Mouse (Mus musculus): ENCODE data around the gene Ypel1.

Gene Ypel1

GRCm38 (mm10) chr16:17088346-17088745 is 18.9 kb downstream of the Ypel1 start:
- DNase-seq = no peak

DNA sequence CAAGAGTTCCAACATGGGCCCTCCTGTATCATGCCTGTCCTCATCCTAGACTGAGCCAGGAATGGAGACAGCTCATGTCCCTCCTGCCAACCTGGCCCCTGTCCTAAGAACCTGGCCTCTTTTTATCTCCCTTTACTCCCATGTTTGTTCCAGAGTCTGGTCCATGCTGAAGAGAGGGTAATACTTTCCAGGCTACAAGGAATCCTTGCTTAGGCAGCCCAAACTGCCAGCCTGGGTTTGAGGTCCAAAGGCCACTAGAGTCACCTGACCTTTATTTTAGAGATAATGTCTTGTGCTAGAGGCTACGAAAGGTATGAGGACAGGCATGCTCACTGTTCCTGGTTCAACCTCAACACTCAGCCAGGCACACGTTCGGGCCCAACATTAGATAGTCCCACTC is 27.4 kb downstream of the Ypel1 start:
- DNase-seq = no peak

GRCm38 (mm10) chr16:17102630-17103220 is 33.2 kb downstream of the Ypel1 start:
- DNase-seq = peak; percentile 23

- DNase-seq = no peak
Measured at GRCm38 (mm10) chr16:17104600-17104999, 35.1 kb downstream of the Ypel1 start.

DNA sequence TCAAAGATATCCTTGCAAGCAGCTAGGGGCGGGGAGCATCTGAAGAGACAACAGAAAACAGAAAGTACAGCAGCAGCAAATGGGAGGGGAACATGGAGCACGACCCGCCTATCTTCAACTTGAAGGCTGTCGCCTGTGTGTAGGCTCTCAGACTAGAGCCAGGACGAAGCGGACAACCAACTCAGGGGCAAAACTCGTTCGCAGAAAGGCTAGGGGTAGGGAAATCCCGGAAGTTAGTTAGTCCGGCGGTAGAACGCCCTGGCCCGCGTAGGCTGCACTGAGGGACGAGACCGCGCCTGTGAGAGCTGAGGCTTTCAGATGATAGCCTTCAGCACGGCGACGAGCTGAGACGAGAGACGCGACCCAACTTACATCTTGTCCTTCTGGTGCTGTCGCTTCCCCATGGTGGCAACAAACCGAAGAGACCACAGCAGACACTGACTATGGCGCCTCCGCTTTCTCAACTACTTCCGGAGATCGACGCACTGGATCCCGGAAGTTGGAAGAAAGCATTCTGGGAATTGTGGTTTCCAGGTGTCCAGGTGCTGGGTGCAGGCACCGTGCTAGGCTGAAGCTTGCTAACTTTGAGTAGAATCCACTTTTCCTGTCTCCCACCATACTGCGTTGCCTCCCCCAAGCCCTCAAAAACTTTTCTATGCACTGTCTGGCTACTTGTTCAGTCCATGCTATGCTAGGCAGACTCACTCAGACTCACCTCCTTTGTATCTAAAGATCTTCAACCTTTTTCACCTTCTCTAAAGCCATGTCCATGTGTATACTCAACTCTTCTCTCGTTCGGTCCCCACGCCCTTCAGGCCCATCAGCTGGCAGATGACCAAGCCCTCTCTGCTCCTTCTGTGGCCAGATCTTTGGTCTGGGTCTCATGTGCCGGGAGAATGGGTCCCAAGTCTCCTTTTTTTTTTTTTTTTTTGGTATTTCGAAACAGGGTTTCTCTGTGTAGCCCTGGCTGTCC is 41.6 kb downstream of the Ypel1 start, which contains the start of gene Ppil2:
Gene Ppil2 (minus strand): TSS at position 487 of the 973 bp plus-strand sequence.
- peak; percentile 67 for DNase-seq

DNA sequence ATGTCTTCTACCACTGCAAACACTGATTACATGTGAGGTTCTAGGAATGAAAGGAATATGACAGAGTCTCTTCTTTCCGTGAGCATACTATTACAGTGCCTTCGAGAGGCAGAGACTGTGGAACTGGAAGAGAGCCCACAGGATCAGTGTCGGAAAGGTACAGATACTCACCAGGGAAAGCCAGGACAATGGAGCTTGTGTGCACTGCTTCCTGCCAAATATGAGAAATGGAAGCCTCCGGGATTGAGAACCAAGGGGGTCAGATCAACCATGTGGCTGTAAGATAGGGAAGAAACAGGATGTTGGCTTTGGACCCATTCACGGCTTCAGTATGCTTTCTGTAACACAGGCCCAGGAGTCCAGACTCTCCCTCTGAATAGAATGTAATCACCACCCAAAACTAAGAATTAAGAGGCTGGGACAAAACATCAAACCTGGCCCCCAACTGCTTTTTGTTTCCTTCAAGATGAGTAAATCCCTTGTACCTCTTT is 47.9 kb downstream of the Ypel1 start:
- DNase-seq = no peak

DNA sequence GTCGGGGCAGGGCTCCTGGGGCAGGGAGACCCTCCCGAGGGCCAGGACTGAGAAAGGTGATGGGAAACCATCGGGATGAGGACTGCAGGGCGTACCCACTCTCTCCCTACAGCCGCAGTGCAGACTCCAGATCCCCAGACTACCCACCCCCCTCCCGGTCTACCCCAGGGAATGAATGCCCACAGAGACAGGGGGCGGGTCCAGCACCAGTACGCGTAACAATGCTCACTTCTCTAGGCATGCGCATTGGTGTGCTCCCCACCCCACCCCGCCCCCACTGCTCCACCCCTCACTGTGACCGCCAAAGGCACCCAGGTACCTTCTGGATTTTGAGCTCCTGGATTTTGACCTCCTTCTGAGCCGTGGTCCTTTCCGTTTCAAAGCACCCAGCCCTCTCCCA is 52.1 kb downstream of the Ypel1 start:
- DNase-seq = no peak

- no peak for DNase-seq
Measured at GRCm38 (mm10) chr16:17124119-17124870, 54.8 kb downstream of the Ypel1 start.

GRCm38 (mm10) chr16:17124871-17125520 is 55.5 kb downstream of the Ypel1 start, which contains the start of gene 2610318N02Rik:
Gene 2610318N02Rik, minus strand, starts transcription at chr16:17125167.
- DNase-seq = peak; percentile 76

GRCm38 (mm10) chr16:17127292-17127691 is 57.8 kb downstream of the Ypel1 start:
- DNase-seq = peak; percentile 61

DNA sequence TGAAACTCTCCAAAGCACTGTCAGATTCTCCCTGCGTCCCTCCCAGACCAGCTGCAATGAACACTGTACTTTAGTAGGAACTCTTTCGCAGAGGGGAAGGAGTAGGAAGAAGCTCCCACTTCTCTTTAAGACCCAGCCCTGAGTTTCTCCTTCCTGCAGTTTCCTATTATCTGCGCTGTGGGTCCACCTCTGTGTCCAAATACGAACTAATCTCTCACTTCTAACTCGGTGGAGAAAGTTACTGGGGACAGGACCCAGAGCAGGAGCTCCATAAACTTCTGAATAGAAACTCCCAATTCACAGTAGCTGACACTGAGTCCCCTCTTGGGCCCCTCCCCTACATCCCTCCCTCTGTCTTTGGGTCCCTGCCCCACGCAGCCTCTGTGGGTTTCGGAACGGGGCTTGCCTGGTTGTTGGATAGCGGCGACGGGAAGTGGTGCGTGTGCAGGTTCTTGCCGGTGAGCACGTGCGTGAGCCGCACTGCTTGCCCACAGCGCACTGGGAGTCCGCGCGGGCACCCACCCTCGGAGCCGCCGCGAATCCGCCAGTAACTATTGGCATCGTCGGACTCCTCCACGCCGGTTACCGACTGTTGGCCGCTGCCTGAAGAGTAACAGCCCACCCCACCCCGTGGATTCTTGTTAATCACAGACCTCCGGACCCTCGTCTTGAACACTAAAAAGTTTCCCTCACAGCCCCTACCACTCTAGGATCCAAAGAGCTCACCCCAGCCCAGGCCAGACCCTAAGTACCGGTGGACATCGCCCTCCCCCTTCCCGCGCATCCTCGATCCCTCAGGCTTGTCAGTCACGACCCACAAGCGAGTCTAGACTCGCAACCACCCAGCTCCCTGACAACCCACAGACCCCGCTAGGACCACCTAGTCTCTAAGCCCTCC is 61.9 kb downstream of the Ypel1 start:
- DNase-seq = no peak

GRCm38 (mm10) chr16:17132089-17132905 is 62.8 kb downstream of the Ypel1 start, which contains the start of gene Sdf2l1:
Gene Sdf2l1, minus strand, starts transcription at chr16:17132383.
- DNase-seq = peak; percentile 98

DNA sequence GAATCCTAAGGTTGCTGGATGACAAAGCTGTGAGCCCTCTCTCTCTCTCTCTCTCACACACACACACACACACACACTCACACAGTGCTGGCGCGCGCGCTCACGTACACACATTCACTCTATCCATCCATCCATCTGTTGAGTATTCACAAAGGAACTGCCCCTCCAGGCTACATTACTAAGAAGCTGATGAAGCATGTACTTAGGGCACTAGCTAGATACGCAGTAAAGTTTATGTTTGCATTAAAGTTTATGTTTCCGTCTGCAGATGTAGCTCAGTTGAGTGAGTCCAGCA is 63.4 kb downstream of the Ypel1 start:
- no peak for DNase-seq

Data from lung, postnatal 14 days (tissue).